Mouse (Mus musculus): ENCODE measurements around the gene Itga2b.
"Not testable (repeated sequence)": the region's sequence is repeated elsewhere in the genome, so short reads cannot be mapped to it uniquely, and the experiment has no call there.

The Itga2b gene

GRCm38 (mm10) chr11:102411061-102411460, 58.9 kb downstream of the Itga2b start:
- DNase-seq (ENCODE audit: low spot score): no peak

GRCm38 (mm10) chr11:102410345-102410744, 59.6 kb downstream of the Itga2b start:
- DNase-seq (ENCODE audit: low spot score): not testable (repeated sequence)

GRCm38 (mm10) chr11:102409795-102410330, 60.1 kb downstream of the Itga2b start:
- DNase-seq (ENCODE audit: low spot score): no peak

- peak; percentile 58 for DNase-seq (ENCODE audit: low spot score)
Measured at GRCm38 (mm10) chr11:102408888-102409794, 60.8 kb downstream of the Itga2b start.

GRCm38 (mm10) chr11:102408344-102408876, 61.5 kb downstream of the Itga2b start:
- peak; percentile 97 for DNase-seq (ENCODE audit: low spot score)

GRCm38 (mm10) chr11:102407834-102408215, 62.1 kb downstream of the Itga2b start, which contains the start of gene Slc25a39:
Slc25a39 (minus strand) TSS chr11:102407946.
- peak; percentile 79 for DNase-seq (ENCODE audit: low spot score)

GRCm38 (mm10) chr11:102406900-102407833, 62.8 kb downstream of the Itga2b start:
- peak; percentile 93 for DNase-seq (ENCODE audit: low spot score)

GRCm38 (mm10) chr11:102406401-102406800, 63.5 kb downstream of the Itga2b start:
- DNase-seq (ENCODE audit: low spot score): no peak

GRCm38 (mm10) chr11:102405544-102406285, 64.2 kb downstream of the Itga2b start:
- DNase-seq (ENCODE audit: low spot score): no peak

- no peak for DNase-seq (ENCODE audit: low spot score)
Measured at GRCm38 (mm10) chr11:102404161-102405010, 65.5 kb downstream of the Itga2b start.

GRCm38 (mm10) chr11:102403657-102404056, 66.3 kb downstream of the Itga2b start:
- DNase-seq (ENCODE audit: low spot score): no peak
